Mouse (Mus musculus): ENCODE measurements around the gene Gramd1b.

Gene Gramd1b

GRCm38 (mm10) chr9:40531027-40531621, at the start of gene Gramd1b:
Gramd1b (minus strand) TSS chr9:40531383.
- DNase-seq (ENCODE audit: low spot score) = no peak

GRCm38 (mm10) chr9:40578726-40579625, 47.8 kb upstream of the Gramd1b start:
- no peak for DNase-seq (ENCODE audit: low spot score)

GRCm38 (mm10) chr9:40577132-40577531, 45.9 kb upstream of the Gramd1b start:
- no peak for DNase-seq (ENCODE audit: low spot score)

GRCm38 (mm10) chr9:40575053-40575985, 44.1 kb upstream of the Gramd1b start:
- DNase-seq (ENCODE audit: low spot score) = no peak

- DNase-seq (ENCODE audit: low spot score) = no peak
Measured at GRCm38 (mm10) chr9:40571280-40571679, 40.1 kb upstream of the Gramd1b start.

GRCm38 (mm10) chr9:40568070-40568469, 36.9 kb upstream of the Gramd1b start:
- DNase-seq (ENCODE audit: low spot score) = peak; percentile 18

- DNase-seq (ENCODE audit: low spot score) = no peak
Measured at GRCm38 (mm10) chr9:40563750-40564149, 32.6 kb upstream of the Gramd1b start.

GRCm38 (mm10) chr9:40559646-40560045, 28.5 kb upstream of the Gramd1b start:
- no peak for DNase-seq (ENCODE audit: low spot score)

GRCm38 (mm10) chr9:40557796-40558195, 26.6 kb upstream of the Gramd1b start:
- no peak for DNase-seq (ENCODE audit: low spot score)

- DNase-seq (ENCODE audit: low spot score) = no peak
Measured at GRCm38 (mm10) chr9:40556396-40556795, 25.2 kb upstream of the Gramd1b start.

- DNase-seq (ENCODE audit: low spot score) = no peak
Measured at GRCm38 (mm10) chr9:40555243-40555642, 24.1 kb upstream of the Gramd1b start.

GRCm38 (mm10) chr9:40547876-40548275, 16.7 kb upstream of the Gramd1b start:
- no peak for DNase-seq (ENCODE audit: low spot score)

GRCm38 (mm10) chr9:40545193-40545592, 14.0 kb upstream of the Gramd1b start:
- no peak for DNase-seq (ENCODE audit: low spot score)

- no peak for DNase-seq (ENCODE audit: low spot score)
Measured at GRCm38 (mm10) chr9:40539588-40540140, 8.5 kb upstream of the Gramd1b start.

GRCm38 (mm10) chr9:40537708-40538105, 6.5 kb upstream of the Gramd1b start:
- DNase-seq (ENCODE audit: low spot score) = no peak

GRCm38 (mm10) chr9:40537044-40537707, 6.0 kb upstream of the Gramd1b start:
- DNase-seq (ENCODE audit: low spot score) = no peak

- no peak for DNase-seq (ENCODE audit: low spot score)
Measured at GRCm38 (mm10) chr9:40530536-40530935, 647 bp downstream of the Gramd1b start.

GRCm38 (mm10) chr9:40528733-40529132, 2.5 kb downstream of the Gramd1b start:
- no peak for DNase-seq (ENCODE audit: low spot score)

- no peak for DNase-seq (ENCODE audit: low spot score)
Measured at GRCm38 (mm10) chr9:40526928-40527327, 4.3 kb downstream of the Gramd1b start.

GRCm38 (mm10) chr9:40522156-40522555, 9.0 kb downstream of the Gramd1b start:
- no peak for DNase-seq (ENCODE audit: low spot score)

- DNase-seq (ENCODE audit: low spot score) = no peak
Measured at GRCm38 (mm10) chr9:40521097-40521496, 10.1 kb downstream of the Gramd1b start.
